Mouse (Mus musculus) Muller cell, postnatal 12 days (primary cell): ENCODE results near the gene Trim58.
A peak's percentile ranks its signal among the peaks of the same experiment; 100 is the strongest.

Experiments used
- DNase-seq: peaks from one replicate; pipeline ENCODE4 v3.0.0-alpha.2; 2015; ENCODE audit errors: inconsistent ontology term

The Trim58 gene

GRCm38 (mm10) chr11:58643350-58643749, 3.1 kb downstream of the Trim58 start:
- DNase-seq = peak; percentile 17

GRCm38 (mm10) chr11:58655151-58655550, 14.9 kb downstream of the Trim58 start:
- no peak for DNase-seq

GRCm38 (mm10) chr11:58658596-58658995, 18.3 kb downstream of the Trim58 start, which contains the start of gene Olfr322:
Gene Olfr322, plus strand, starts transcription at chr11:58658782.
- no peak for DNase-seq

GRCm38 (mm10) chr11:58669252-58669651, 29.0 kb downstream of the Trim58 start:
- DNase-seq = no peak

- no peak for DNase-seq
Observed at GRCm38 (mm10) chr11:58671825-58672224, 31.6 kb downstream of the Trim58 start.

- no peak for DNase-seq
Observed at GRCm38 (mm10) chr11:58680799-58681198, 40.5 kb downstream of the Trim58 start, which contains the start of gene Olfr320. Gene Olfr320, plus strand, starts transcription at chr11:58681099.

- no peak for DNase-seq
Observed at GRCm38 (mm10) chr11:58698862-58699261, 58.6 kb downstream of the Trim58 start, which contains the start of gene Olfr319. Gene Olfr319, plus strand, starts transcription at chr11:58699162.
